ENCODE assay signal across 10 mouse cellular contexts in genomic region chr12:106527699-106528434, GRCm38 (mm10).
DNase-seq lines count a peak whose midpoint lies in the region; ATAC-seq and TF ChIP-seq lines count a peak whose summit lies in the region.
"Had no signal": no experiment of that assay in that cellular context is flagged by ENCODE, and none has a peak within 500 bp of the region (broad histone marks: within the 10 kb centered on the region; RNA-seq: fewer than 3 reads in every experiment).

No protein-coding gene starts in this region.

- H3K9ac ChIP-seq in intestine, embryonic 14.5 days (ENCODE audit: low read length) = no peak overlapping the region
- H3K9ac ChIP-seq in intestine, embryonic 16.5 days (ENCODE audit: low read depth, low read length) = no peak overlapping the region
- H3K9ac ChIP-seq in forebrain, embryonic 13.5 days = peak overlapping the region; percentile 3; the same call in 1 of the 2 replicates
- no peak overlapping the region for H3K9ac ChIP-seq in midbrain, embryonic 13.5 days (replicated peaks)
- H3K9ac ChIP-seq in stomach, postnatal 0 days (ENCODE audit: low read length) = no peak overlapping the region

- 13% methylated on average over 20 of the region's 20 CpGs for WGBS in intestine, embryonic 14.5 days
- 12% methylated on average over 20 of the region's 20 CpGs for WGBS in intestine, embryonic 16.5 days
- 9% methylated on average over 20 of the region's 20 CpGs for WGBS in forebrain, embryonic 13.5 days
- WGBS in midbrain, embryonic 13.5 days = 4% methylated on average over 20 of the region's 20 CpGs
- WGBS in stomach, postnatal 0 days = 12% methylated on average over 20 of the region's 20 CpGs

- H3K4me2 ChIP-seq in intestine, embryonic 14.5 days (ENCODE audit: low read length) = no peak overlapping the region
- no peak overlapping the region for H3K4me2 ChIP-seq in intestine, embryonic 16.5 days (ENCODE audit: low read depth, low read length)
- peak overlapping the region; percentile 29 for H3K4me2 ChIP-seq in forebrain, embryonic 13.5 days
- H3K4me2 ChIP-seq in midbrain, embryonic 13.5 days (replicated peaks) = peak overlapping the region; percentile 31
- no peak overlapping the region for H3K4me2 ChIP-seq in stomach, postnatal 0 days (replicated peaks; ENCODE audit: low read depth)

- no peak for TF ChIP-seq CTCF in stomach, postnatal 0 days (IDR thresholded peaks at IDR 0.05; ENCODE audit: low read depth)

- H3K36me3 ChIP-seq in intestine, embryonic 14.5 days (ENCODE audit: control insufficient read depth, insufficient read depth, low read length) = no peaks in the 10 kb centered on the region
- no peaks in the 10 kb centered on the region for H3K36me3 ChIP-seq in intestine, embryonic 16.5 days (ENCODE audit: control insufficient read depth, insufficient read depth, low read length)
- no peaks in the 10 kb centered on the region for H3K36me3 ChIP-seq in forebrain, embryonic 13.5 days (ENCODE audit: poor library complexity, severe bottlenecking)
- no peaks in the 10 kb centered on the region for H3K36me3 ChIP-seq in midbrain, embryonic 13.5 days
- no peaks in the 10 kb centered on the region for H3K36me3 ChIP-seq in stomach, postnatal 0 days (ENCODE audit: control insufficient read depth, insufficient read depth, low read length)

- no peak for ATAC-seq in intestine, embryonic 14.5 days (replicated peaks; ENCODE audit: low FRiP score, low TSS enrichment, low read depth)
- ATAC-seq in intestine, embryonic 16.5 days = no peak
- ATAC-seq in forebrain, embryonic 13.5 days = peak; percentile 57
- peak; percentile 65 for ATAC-seq in midbrain, embryonic 13.5 days
- no peak for ATAC-seq in stomach, postnatal 0 days (ENCODE audit: low FRiP score, low TSS enrichment)

- H3K4me3 ChIP-seq in intestine, embryonic 14.5 days (ENCODE audit: low read depth, low read length) = no peak overlapping the region
- no peak overlapping the region for H3K4me3 ChIP-seq in intestine, embryonic 16.5 days (ENCODE audit: low read length)
- H3K4me3 ChIP-seq in forebrain, embryonic 13.5 days = no peak overlapping the region
- H3K4me3 ChIP-seq in midbrain, embryonic 13.5 days (replicated peaks) = no peak overlapping the region
- H3K4me3 ChIP-seq in stomach, postnatal 0 days (ENCODE audit: low read depth, low read length) = no peak overlapping the region
- H3K4me3 ChIP-seq: myocyte had no signal

- TF ChIP-seq EP300 in stomach, postnatal 0 days (optimal IDR thresholded peaks at IDR 0.05) = no peak

- DNase-seq in intestine, embryonic 14.5 days (ENCODE audit: low spot score) = peak; percentile 62
- DNase-seq in brain, adult 2 months (ENCODE audit: low read depth, low spot score) = peak; percentile 15
- DNase-seq in gastrocnemius, postnatal 4 days (ENCODE audit: low spot score in 2 of 2) = no peak
- no peak for DNase-seq in stomach, postnatal 0 days (ENCODE audit: low spot score)
- DNase-seq in adrenal gland, postnatal 4 days (ENCODE audit: low spot score in 2 of 2) = no peak
- DNase-seq: layer of hippocampus, postnatal 36 days had no signal

- no peaks in the 10 kb centered on the region for H3K4me1 ChIP-seq in intestine, embryonic 14.5 days (replicated peaks; ENCODE audit: control insufficient read depth, insufficient read depth, low read length)
- no peaks in the 10 kb centered on the region for H3K4me1 ChIP-seq in intestine, embryonic 16.5 days (ENCODE audit: control insufficient read depth, insufficient read depth, low read length)
- peaks cover 22% of the 10 kb centered on the region for H3K4me1 ChIP-seq in forebrain, embryonic 13.5 days
- H3K4me1 ChIP-seq in midbrain, embryonic 13.5 days (replicated peaks) = peaks cover 24% of the 10 kb centered on the region
- H3K4me1 ChIP-seq in stomach, postnatal 0 days (replicated peaks; ENCODE audit: control insufficient read depth, insufficient read depth) = no peaks in the 10 kb centered on the region

- no peaks in the 10 kb centered on the region for H3K9me3 ChIP-seq in intestine, embryonic 14.5 days (ENCODE audit: control insufficient read depth, low read length)
- no peaks in the 10 kb centered on the region for H3K9me3 ChIP-seq in intestine, embryonic 16.5 days (ENCODE audit: control insufficient read depth, low read length)
- H3K9me3 ChIP-seq in forebrain, embryonic 13.5 days (replicated peaks) = no peaks in the 10 kb centered on the region
- no peaks in the 10 kb centered on the region for H3K9me3 ChIP-seq in midbrain, embryonic 13.5 days
- H3K9me3 ChIP-seq in stomach, postnatal 0 days (ENCODE audit: control insufficient read depth, low read length) = no peaks in the 10 kb centered on the region

- 0 out of 2 replicates have a peak, but pooled peaks cover 7% of the 10 kb centered on the region for H3K27me3 ChIP-seq in intestine, embryonic 14.5 days (replicated peaks; ENCODE audit: control insufficient read depth, insufficient read depth, low read length)
- H3K27me3 ChIP-seq in intestine, embryonic 16.5 days (replicated peaks; ENCODE audit: control insufficient read depth, insufficient read depth, low read length) = no peaks in the 10 kb centered on the region
- no peaks in the 10 kb centered on the region for H3K27me3 ChIP-seq in forebrain, embryonic 13.5 days
- no peaks in the 10 kb centered on the region for H3K27me3 ChIP-seq in midbrain, embryonic 13.5 days
- H3K27me3 ChIP-seq in stomach, postnatal 0 days (ENCODE audit: control insufficient read depth, insufficient read depth, low read length) = no peaks in the 10 kb centered on the region

- no peak overlapping the region for H3K27ac ChIP-seq in intestine, embryonic 14.5 days (ENCODE audit: low read depth)
- no peak overlapping the region for H3K27ac ChIP-seq in intestine, embryonic 16.5 days (ENCODE audit: low read length)
- H3K27ac ChIP-seq in forebrain, embryonic 13.5 days = peak overlapping the region; percentile 86
- H3K27ac ChIP-seq in midbrain, embryonic 13.5 days = 0 out of 2 replicates have a peak overlapping the region, but pooled peaks have one; percentile 3
- no peak overlapping the region for H3K27ac ChIP-seq in stomach, postnatal 0 days (replicated peaks)

Comparison
In these comparisons a context has a peak if more than half of its experiments do, and no peak if none do; other contexts are left out.
1. ATAC-seq: peak in forebrain, embryonic 13.5 days (single experiment) and midbrain, embryonic 13.5 days (single experiment); none in intestine, embryonic 14.5 days (single experiment), intestine, embryonic 16.5 days (single experiment) and stomach, postnatal 0 days (single experiment).
2. DNase-seq: peak in intestine, embryonic 14.5 days (single experiment) and brain, adult 2 months (single experiment); none in gastrocnemius, postnatal 4 days (0 of 2), stomach, postnatal 0 days (single experiment) and adrenal gland, postnatal 4 days (0 of 2).
3. H3K27ac ChIP-seq: peak in forebrain, embryonic 13.5 days (single experiment) and midbrain, embryonic 13.5 days (single experiment); none in intestine, embryonic 14.5 days (single experiment), intestine, embryonic 16.5 days (single experiment) and stomach, postnatal 0 days (single experiment).
4. H3K4me2 ChIP-seq: peak in forebrain, embryonic 13.5 days (single experiment) and midbrain, embryonic 13.5 days (single experiment); none in intestine, embryonic 14.5 days (single experiment), intestine, embryonic 16.5 days (single experiment) and stomach, postnatal 0 days (single experiment).